Mouse (Mus musculus) CH12.LX (cell line): ENCODE measurements at regions not wholly inside any gene's neighbourhood (a gene's known extent, or its start where the extent isn't known, plus 50 kb on each side); places are given as distances from the start of the nearest gene placed in this dataset.

ENCODE experiments used
- EP300 ChIP-seq: IDR thresholded peaks from 2 replicates; pipeline ENCODE4 v1.6.1; 2011; ENCODE audit warnings: low read length, improper control_type of control experiment
- KAT2A ChIP-seq: IDR thresholded peaks from 2 replicates; pipeline ENCODE4 v1.6.1; 2012; ENCODE audit warnings: low read length, improper control_type of control experiment, inconsistent platforms; ENCODE audit not compliant: insufficient replicate concordance
- POLR2A ChIP-seq: IDR thresholded peaks from 2 replicates; pipeline ENCODE4 v1.6.1; 2011; ENCODE audit warnings: low read depth, mild to moderate bottlenecking, improper control_type of control experiment, low read length
- SIN3A ChIP-seq: IDR thresholded peaks from 2 replicates; pipeline ENCODE4 v1.6.1; 2012; ENCODE audit warnings: low read length, improper control_type of control experiment, inconsistent platforms

DNA sequence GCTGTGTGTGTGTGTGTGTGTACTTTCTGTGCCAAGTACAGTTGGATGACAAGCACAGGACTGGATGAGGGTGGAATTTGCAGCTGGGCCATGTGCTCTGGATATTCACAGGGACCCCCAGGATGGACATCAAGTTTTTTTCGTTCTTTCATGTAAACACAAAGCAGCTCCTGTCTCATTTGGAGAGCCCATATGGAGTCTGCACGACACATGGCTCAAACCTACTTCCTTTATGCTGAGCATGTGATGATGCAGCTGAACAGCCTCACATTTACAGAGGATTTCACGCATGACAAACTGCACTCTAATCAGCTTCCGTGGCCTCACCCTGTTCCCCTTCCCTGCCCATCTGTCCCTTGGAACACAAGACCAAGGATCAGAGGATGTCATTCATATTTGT is 224.4 kb upstream of the Trib2 start:
- TF ChIP-seq KAT2A (no peak), SIN3A (no peak), POLR2A (no peak), EP300 (no peak)
